Mouse (Mus musculus) leukemia stem cell, adult 10-12 weeks (primary cell): ENCODE results near the gene Wap. TPM values are rescaled to one million over a fixed set of nuclear protein-coding genes. Genes with fewer than 3 reads are reported as not detected.

Source experiments
- polyA plus RNA-seq: library from polyadenylated mRNA; stranded (reverse); fragments of >175 nt; gene quantifications from 2 replicates; pipeline ENCODE4 v1.2.3, GENCODE M21; 2012; ENCODE audit warnings: low replicate concordance

Gene Wap
- not detected in 2 replicates for polyA plus RNA-seq

GRCm38 (mm10) chr11:6638537-6638936 lies at the start of gene Wap:
Gene Wap, minus strand, starts transcription at chr11:6638637.

GRCm38 (mm10) chr11:6658271-6658670 lies 19.8 kb upstream of the Wap start, which contains the start of gene Ramp3:
Gene Ramp3, plus strand, starts transcription at chr11:6658521.

GRCm38 (mm10) chr11:6625478-6626387 lies 12.7 kb downstream of the Wap start, which contains the start of gene Tbrg4:
Gene Tbrg4, minus strand, starts transcription at chr11:6626067.

GRCm38 (mm10) chr11:6605491-6606399 lies 32.7 kb downstream of the Wap start, which contains the start of gene Nacad:
Gene Nacad, minus strand, starts transcription at chr11:6606053.

Other genes with a start within 250 kb of the Wap start
- gene Zmiz2, start 249.6 kb downstream of the Wap start, polyA plus RNA-seq, result 490 and 546 TPM in 2 replicates
- 27.1 and 117 TPM in 2 replicates for gene Ppia, start 223.2 kb downstream of the Wap start, polyA plus RNA-seq
- gene H2afv, start 194.2 kb downstream of the Wap start, polyA plus RNA-seq, result 15.0 and 25.2 TPM in 2 replicates
- 12.2 and 19.2 TPM in 2 replicates for gene Purb, start 162.7 kb downstream of the Wap start, polyA plus RNA-seq
- 24.2 and 24.7 TPM in 2 replicates for gene Myo1g, start 117.7 kb downstream of the Wap start, polyA plus RNA-seq
- gene Ccm2, start 91.8 kb downstream of the Wap start, polyA plus RNA-seq, result 39.3 and 43.8 TPM in 2 replicates
- gene Nacad, start 32.6 kb downstream of the Wap start, polyA plus RNA-seq, result 11.9 and 24.1 TPM in 2 replicates
- gene Tbrg4, start 12.6 kb downstream of the Wap start, polyA plus RNA-seq, result 180 and 342 TPM in 2 replicates
- 0.72 TPM in 1 of 2 replicates, not detected in the other for gene Ramp3, start 19.9 kb upstream of the Wap start, polyA plus RNA-seq
- gene Gm11983, start 199.0 kb upstream of the Wap start, polyA plus RNA-seq, result not detected in 2 replicates